Mouse (Mus musculus): Measurements from ENCODE around the gene Tm4sf4.

- TF ChIP-seq CTCF (IDR thresholded peaks at IDR 0.05; ENCODE audit: insufficient read depth, low read length) (no peak), POLR2A (IDR thresholded peaks at IDR 0.05; ENCODE audit: borderline replicate concordance, extremely low read depth, low read depth, low read length) (no peak)
These were observed 41.2 kb downstream of the Tm4sf4 start for GRCm38 (mm10) chr3:57466289-57466688.

Measured in lung, adult 2 months (tissue).